Mouse (Mus musculus) heart, embryonic 11.5 days (tissue): ENCODE data around the gene Prr29. TPM values are rescaled to one million over a fixed set of nuclear protein-coding genes. Genes with fewer than 3 reads are reported as not detected.
A peak's percentile ranks its signal among the peaks of the same experiment; 100 is the strongest.

ENCODE experiments used
- ATAC-seq: fragments of 200-750 bp; cut with Nextera tagmentation; replicated peaks from 2 replicates; pipeline ENCODE4 v1.8.0; 2017; ENCODE audit warnings: moderate library complexity; ENCODE audit not compliant: insufficient number of reproducible peaks, low FRiP score, low TSS enrichment
- H3K27ac ChIP-seq: fragments of 300-500 bp; sonication (generic); 2 replicates; pipeline ENCODE4 v1.5.1; 2014; ENCODE audit warnings: mild to moderate bottlenecking, low read depth, low read length
- H3K27me3 ChIP-seq: fragments of 300-500 bp; sonication (generic); 2 replicates; pipeline ENCODE4 v1.6.1; 2014; ENCODE audit warnings: mild to moderate bottlenecking, low read length, mixed read lengths; ENCODE audit not compliant: control insufficient read depth, insufficient read depth
- H3K36me3 ChIP-seq: fragments of 300-500 bp; sonication (generic); 2 replicates; pipeline ENCODE4 v1.6.1; 2014; ENCODE audit warnings: mild to moderate bottlenecking, low read length, moderate library complexity, mixed read lengths; ENCODE audit not compliant: control insufficient read depth, insufficient read depth
- H3K4me1 ChIP-seq: fragments of 300-500 bp; sonication (generic); 2 replicates; pipeline ENCODE4 v1.6.1; 2014; ENCODE audit warnings: low read length; ENCODE audit not compliant: control insufficient read depth, insufficient read depth
- H3K4me2 ChIP-seq: fragments of 300-500 bp; sonication (generic); 2 replicates; pipeline ENCODE4 v1.6.1; 2014; ENCODE audit warnings: mild to moderate bottlenecking, moderate library complexity
- H3K4me3 ChIP-seq: fragments of 300-500 bp; sonication (generic); 2 replicates; pipeline ENCODE4 v1.5.1; 2014; ENCODE audit warnings: low read depth, low read length
- H3K9ac ChIP-seq: fragments of 300-500 bp; sonication (generic); 2 replicates; pipeline ENCODE4 v1.6.1; 2014; ENCODE audit warnings: mild to moderate bottlenecking, low read depth, low read length, moderate library complexity
- H3K9me3 ChIP-seq: fragments of 300-500 bp; sonication (generic); replicated peaks from 2 replicates; pipeline ENCODE4 v1.6.1; 2016; ENCODE audit warnings: low read length; ENCODE audit not compliant: control insufficient read depth
- WGBS: fragments of 180-500 bp; shearing (Covaris S2); extraction: QIAGEN DNeasy Blood & Tissue Kit; methylation state at CpG from one replicate; pipeline ENCODE4 v1.1.7; 2014; ENCODE audit not compliant: insufficient replicate concordance; 5-methylcytosine and 5-hydroxymethylcytosine counted together
- polyA plus RNA-seq: library from polyadenylated mRNA; unstranded; fragments of >200 nt; fragmentation: Nextera tagmentation; extraction: Ambion mirVana; gene quantifications from 2 replicates; pipeline ENCODE4 v1.2.1, GENCODE M21; 2014

Prr29 gene
- polyA plus RNA-seq, 1 experiment from 2014 or later, result 0.14 TPM

GRCm38 (mm10) chr11:106418622-106419196 is 53.4 kb downstream of the Prr29 start:
- no peak overlapping the region for H3K4me3 ChIP-seq
- H3K27me3 ChIP-seq, result no peaks in the 10 kb centered on the region
- H3K9ac ChIP-seq, result no peak overlapping the region
- H3K4me1 ChIP-seq, result peaks cover 5% of the 10 kb centered on the region; the same call in 1 of the 2 replicates
- no peaks in the 10 kb centered on the region for H3K9me3 ChIP-seq
- H3K4me2 ChIP-seq, result no peak overlapping the region
- H3K27ac ChIP-seq, result no peak overlapping the region
- ATAC-seq, result no peak
- no peaks in the 10 kb centered on the region for H3K36me3 ChIP-seq
- WGBS, result 36% methylated on average over 4 of the region's 4 CpGs

- ATAC-seq, result no peak
- Histone ChIP-seq H3K4me1 (peaks cover 5% of the 10 kb centered on the region; the same call in 1 of the 2 replicates), H3K4me2 (no peak overlapping the region), H3K9me3 (no peaks in the 10 kb centered on the region), H3K36me3 (no peaks in the 10 kb centered on the region), H3K27me3 (no peaks in the 10 kb centered on the region), H3K27ac (no peak overlapping the region), H3K4me3 (no peak overlapping the region), H3K9ac (0 out of 2 replicates have a peak overlapping the region, but pooled peaks have one; percentile 5)
- WGBS, result 69% methylated on average over 9 of the region's 9 CpGs
Measured at GRCm38 (mm10) chr11:106419262-106420102, 54.2 kb downstream of the Prr29 start.

- 88% methylated on average over 5 of the region's 5 CpGs for WGBS
Measured at GRCm38 (mm10) chr11:106425201-106425600, 59.9 kb downstream of the Prr29 start.

GRCm38 (mm10) chr11:106426447-106426846 is 61.2 kb downstream of the Prr29 start:
- Histone ChIP-seq H3K27ac (no peak overlapping the region), H3K4me2 (no peak overlapping the region), H3K4me1 (no peaks in the 10 kb centered on the region), H3K9ac (no peak overlapping the region), H3K27me3 (no peaks in the 10 kb centered on the region), H3K9me3 (no peaks in the 10 kb centered on the region), H3K4me3 (no peak overlapping the region), H3K36me3 (no peaks in the 10 kb centered on the region)
- 66% methylated on average over 4 of the region's 4 CpGs for WGBS
- ATAC-seq, result no peak

More at GRCm38 (mm10) chr11:106425201-106425600, 59.9 kb downstream of the Prr29 start:
- H3K9me3 ChIP-seq, result no peaks in the 10 kb centered on the region
- H3K36me3 ChIP-seq, result no peaks in the 10 kb centered on the region
- H3K4me3 ChIP-seq, result no peak overlapping the region
- no peak overlapping the region for H3K4me2 ChIP-seq
- H3K9ac ChIP-seq, result no peak overlapping the region
- no peak overlapping the region for H3K27ac ChIP-seq
- H3K4me1 ChIP-seq, result no peaks in the 10 kb centered on the region
- no peaks in the 10 kb centered on the region for H3K27me3 ChIP-seq
- no peak for ATAC-seq

Other genes starting within 250 kb of the Prr29 start
- not detected in 2 replicates for gene Gm10840, start 204.6 kb upstream of the Prr29 start, polyA plus RNA-seq
- 145 and 151 TPM in 2 replicates for gene Limd2, start 204.6 kb upstream of the Prr29 start, polyA plus RNA-seq
- gene Strada, start 163.3 kb upstream of the Prr29 start, polyA plus RNA-seq, result 22.4 and 26.6 TPM in 2 replicates
- gene Ccdc47, start 149.1 kb upstream of the Prr29 start, polyA plus RNA-seq, result 58.9 and 91.1 TPM in 2 replicates
- 45.3 and 58.3 TPM in 2 replicates for gene Ddx42, start 148.5 kb upstream of the Prr29 start, polyA plus RNA-seq
- gene Ftsj3, start 109.4 kb upstream of the Prr29 start, polyA plus RNA-seq, result 45.2 and 46.7 TPM in 2 replicates
- gene Psmc5, start 109.3 kb upstream of the Prr29 start, polyA plus RNA-seq, result 280 and 294 TPM in 2 replicates
- gene Smarcd2, start 92.5 kb upstream of the Prr29 start, polyA plus RNA-seq, result 22.4 and 25.9 TPM in 2 replicates
- gene Tcam1, start 88.8 kb upstream of the Prr29 start, polyA plus RNA-seq, result 0.13 and 0.15 TPM in 2 replicates
- gene Gh, start 63.6 kb upstream of the Prr29 start, polyA plus RNA-seq, result not detected in 2 replicates
- gene Cd79b, start 50.7 kb upstream of the Prr29 start, polyA plus RNA-seq, result 0.73 and 1.3 TPM in 2 replicates
- gene Scn4a, start 12.2 kb upstream of the Prr29 start, polyA plus RNA-seq, result 0.07 and 0.38 TPM in 2 replicates
- 73.2 and 76.2 TPM in 2 replicates for gene Icam2, start 22.6 kb downstream of the Prr29 start, polyA plus RNA-seq
- gene Ern1, start 122.4 kb downstream of the Prr29 start, polyA plus RNA-seq, result 3.7 and 4.4 TPM in 2 replicates
- gene Tex2, start 248.0 kb downstream of the Prr29 start, polyA plus RNA-seq, result 12.3 and 14.9 TPM in 2 replicates